Mouse (Mus musculus) bone marrow, adult 2 months (tissue): ENCODE measurements around the gene Prr14.

Experiments used
- CTCF ChIP-seq: fragments of 200-500 bp; IDR thresholded peaks from 2 replicates; pipeline ENCODE4 v1.5.1; 2011; ENCODE audit warnings: low read length, control low read depth; ENCODE audit not compliant: control insufficient read depth, insufficient read depth
- POLR2A ChIP-seq: fragments of 200-500 bp; IDR thresholded peaks from 2 replicates; pipeline ENCODE4 v1.6.1; 2011; ENCODE audit warnings: low read depth, mild to moderate bottlenecking, control low read depth, low read length, borderline replicate concordance; ENCODE audit not compliant: control insufficient read depth

DNA sequence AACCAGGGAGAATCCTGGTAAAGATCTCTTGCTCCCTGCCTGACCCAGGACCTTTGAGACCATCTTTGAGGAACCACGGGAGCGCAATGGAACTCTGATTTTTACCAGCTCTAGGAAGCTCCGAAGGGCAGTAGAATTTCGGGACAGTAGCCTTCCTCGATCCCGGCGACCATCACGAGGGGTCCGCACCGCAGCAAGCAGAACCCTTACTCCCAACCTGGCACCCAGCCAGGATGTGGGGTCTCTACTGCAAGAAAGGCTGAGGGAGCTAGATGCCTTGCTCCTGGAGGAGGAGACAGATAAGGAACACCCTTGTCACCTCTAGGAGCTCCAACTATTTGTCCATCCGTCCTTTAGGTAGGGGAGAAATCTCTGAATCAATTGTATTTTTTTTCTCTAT, 16.9 kb downstream of the Prr14 start:
- TF ChIP-seq CTCF (no peak), POLR2A (no peak)
